Mouse (Mus musculus) neural tube, embryonic 11.5 days (tissue): ENCODE results near the gene Ncam1. TPM values are rescaled to one million over a fixed set of nuclear protein-coding genes. Genes with fewer than 3 reads are reported as not detected.

Experiments
- ATAC-seq: fragments of 200-750 bp; cut with Nextera tagmentation; 2 replicates; pipeline ENCODE4 v1.8.0; 2017; ENCODE audit warnings: moderate number of reproducible peaks, mild to moderate bottlenecking, moderate TSS enrichment, moderate library complexity; ENCODE audit not compliant: insufficient read depth, low FRiP score, low TSS enrichment
- DNase-seq: peaks from one replicate; pipeline ENCODE4 v3.0.0-alpha.2; 2015; ENCODE audit warnings: low spot score
- H3K27ac ChIP-seq: fragments of 300-500 bp; sonication (generic); 2 replicates; pipeline ENCODE4 v1.5.1; 2014; ENCODE audit warnings: low read depth, mild to moderate bottlenecking, low read length
- H3K27me3 ChIP-seq: fragments of 300-500 bp; sonication (generic); 2 replicates; pipeline ENCODE4 v1.6.1; 2014; ENCODE audit warnings: mild to moderate bottlenecking, low read length, mixed read lengths; ENCODE audit not compliant: control insufficient read depth, insufficient read depth
- H3K36me3 ChIP-seq: fragments of 300-500 bp; sonication (generic); 2 replicates; pipeline ENCODE4 v1.6.1; 2014; ENCODE audit warnings: mild to moderate bottlenecking, low read length, moderate library complexity, mixed read lengths; ENCODE audit not compliant: control insufficient read depth, insufficient read depth
- H3K4me1 ChIP-seq: fragments of 300-500 bp; sonication (generic); 2 replicates; pipeline ENCODE4 v1.6.1; 2014; ENCODE audit warnings: low read length, mixed read lengths; ENCODE audit not compliant: control insufficient read depth, insufficient read depth
- H3K4me2 ChIP-seq: fragments of 300-500 bp; sonication (generic); 2 replicates; pipeline ENCODE4 v1.6.1; 2014; ENCODE audit warnings: low read depth, mild to moderate bottlenecking, moderate library complexity
- H3K4me3 ChIP-seq: fragments of 300-500 bp; sonication (generic); 2 replicates; pipeline ENCODE4 v1.5.1; 2014; ENCODE audit warnings: low read depth, low read length
- H3K9ac ChIP-seq: fragments of 300-500 bp; sonication (generic); 2 replicates; pipeline ENCODE4 v1.6.1; 2014; ENCODE audit warnings: mild to moderate bottlenecking, low read length
- H3K9me3 ChIP-seq: fragments of 300-500 bp; sonication (generic); 2 replicates; pipeline ENCODE4 v1.6.1; 2016; ENCODE audit warnings: low read length; ENCODE audit not compliant: control insufficient read depth
- WGBS: fragments of 180-500 bp; shearing (Covaris S2); extraction: QIAGEN DNeasy Blood & Tissue Kit; methylation state at CpG from one replicate; pipeline ENCODE4 v1.1.7; 2014; 5-methylcytosine and 5-hydroxymethylcytosine counted together
- polyA plus RNA-seq: library from polyadenylated mRNA; unstranded; fragments of >200 nt; fragmentation: Nextera tagmentation; extraction: Ambion mirVana; gene quantifications from 2 replicates; pipeline ENCODE4 v1.2.1, GENCODE M21; 2014

Ncam1 gene
- polyA plus RNA-seq, 1 experiment from 2014 or later, result 193 TPM

GRCm38 (mm10) chr9:49593951-49594536 lies 204.7 kb downstream of the Ncam1 start:
- WGBS, result 44% methylated on average over 10 of the region's 10 CpGs
- H3K27me3 ChIP-seq, result no peaks in the 10 kb centered on the region
- DNase-seq (no peak), ATAC-seq (no peak)
- no peaks in the 10 kb centered on the region for H3K9me3 ChIP-seq
- no peak overlapping the region for H3K4me3 ChIP-seq
- H3K9ac ChIP-seq, result no peak overlapping the region
- peaks cover 15% of the 10 kb centered on the region; the same call in 1 of the 2 replicates for H3K4me1 ChIP-seq
- H3K36me3 ChIP-seq, result no peaks in the 10 kb centered on the region
- no peak overlapping the region for H3K27ac ChIP-seq
- no peak overlapping the region for H3K4me2 ChIP-seq

- Histone ChIP-seq H3K27ac (no peak overlapping the region), H3K4me3 (no peak overlapping the region), H3K9ac (no peak overlapping the region), H3K27me3 (no peaks in the 10 kb centered on the region), H3K4me2 (no peak overlapping the region), H3K4me1 (peaks cover 15% of the 10 kb centered on the region; the same call in 1 of the 2 replicates), H3K36me3 (no peaks in the 10 kb centered on the region), H3K9me3 (no peaks in the 10 kb centered on the region)
- 76% methylated on average over 2 of the region's 2 CpGs for WGBS
- DNase-seq (no peak), ATAC-seq (no peak)
These were observed 206.7 kb downstream of the Ncam1 start for GRCm38 (mm10) chr9:49592006-49592405.

- no peak overlapping the region for H3K4me2 ChIP-seq
- H3K9me3 ChIP-seq, result no peaks in the 10 kb centered on the region
- WGBS, result 50% methylated on average over 4 of the region's 4 CpGs
- no peak for DNase-seq
- no peak overlapping the region for H3K27ac ChIP-seq
- no peak for ATAC-seq
- no peaks in the 10 kb centered on the region for H3K27me3 ChIP-seq
- no peak overlapping the region for H3K4me3 ChIP-seq
- peaks cover 12% of the 10 kb centered on the region; the same call in 1 of the 2 replicates for H3K4me1 ChIP-seq
- H3K9ac ChIP-seq, result no peak overlapping the region
- no peaks in the 10 kb centered on the region for H3K36me3 ChIP-seq
These were observed 208.5 kb downstream of the Ncam1 start for GRCm38 (mm10) chr9:49590261-49590660.

GRCm38 (mm10) chr9:49577136-49577535 lies 221.6 kb downstream of the Ncam1 start:
- 92% methylated on average over 4 of the region's 4 CpGs for WGBS
- DNase-seq (no peak), ATAC-seq (no peak)
- H3K4me2 ChIP-seq, result no peak overlapping the region
- no peak overlapping the region for H3K4me3 ChIP-seq
- H3K27ac ChIP-seq, result no peak overlapping the region
- peaks cover 8% of the 10 kb centered on the region for H3K4me1 ChIP-seq
- no peaks in the 10 kb centered on the region for H3K27me3 ChIP-seq
- no peaks in the 10 kb centered on the region for H3K36me3 ChIP-seq
- no peak overlapping the region for H3K9ac ChIP-seq
- H3K9me3 ChIP-seq, result no peaks in the 10 kb centered on the region

GRCm38 (mm10) chr9:49571695-49572510 lies 226.8 kb downstream of the Ncam1 start:
- H3K4me1 ChIP-seq, result peaks cover 28% of the 10 kb centered on the region
- no peak overlapping the region for H3K9ac ChIP-seq
- 49% methylated on average over 9 of the region's 9 CpGs for WGBS
- DNase-seq (peak; percentile 15), ATAC-seq (no peak)
- no peaks in the 10 kb centered on the region for H3K9me3 ChIP-seq
- H3K4me2 ChIP-seq, result no peak overlapping the region
- 0 out of 2 replicates have a peak overlapping the region, but pooled peaks have one; percentile 46 for H3K27ac ChIP-seq
- no peaks in the 10 kb centered on the region for H3K27me3 ChIP-seq
- H3K36me3 ChIP-seq, result no peaks in the 10 kb centered on the region
- H3K4me3 ChIP-seq, result no peak overlapping the region

- DNase-seq (peak; percentile 55), ATAC-seq (no peak; the same call in 1 of the 2 replicates)
- H3K9ac ChIP-seq, result peak overlapping the region; percentile 18; the same call in 1 of the 2 replicates
- no peaks in the 10 kb centered on the region for H3K27me3 ChIP-seq
- 0 out of 2 replicates have a peak overlapping the region, but pooled peaks have one; percentile 46 for H3K27ac ChIP-seq
- H3K4me1 ChIP-seq, result peaks cover 28% of the 10 kb centered on the region
- no peaks in the 10 kb centered on the region for H3K9me3 ChIP-seq
- 44% methylated on average over 10 of the region's 10 CpGs for WGBS
- H3K4me2 ChIP-seq, result no peak overlapping the region
- no peaks in the 10 kb centered on the region for H3K36me3 ChIP-seq
- H3K4me3 ChIP-seq, result no peak overlapping the region
These were observed 227.7 kb downstream of the Ncam1 start for GRCm38 (mm10) chr9:49570731-49571694.

GRCm38 (mm10) chr9:49570033-49570660 lies 228.6 kb downstream of the Ncam1 start:
- Histone ChIP-seq H3K9ac (no peak overlapping the region), H3K4me3 (no peak overlapping the region), H3K4me2 (no peak overlapping the region), H3K27me3 (no peaks in the 10 kb centered on the region), H3K4me1 (peaks cover 28% of the 10 kb centered on the region), H3K9me3 (no peaks in the 10 kb centered on the region), H3K36me3 (no peaks in the 10 kb centered on the region; the same call in 1 of the 2 replicates), H3K27ac (no peak overlapping the region)
- WGBS, result 69% methylated on average over 7 of the region's 7 CpGs
- DNase-seq, result no peak
- ATAC-seq, result no peak

- Histone ChIP-seq H3K4me2 (no peak overlapping the region), H3K9me3 (no peaks in the 10 kb centered on the region), H3K9ac (no peak overlapping the region), H3K36me3 (peaks cover 7% of the 10 kb centered on the region), H3K4me1 (peaks cover 8% of the 10 kb centered on the region; the same call in 1 of the 2 replicates), H3K4me3 (no peak overlapping the region), H3K27me3 (no peaks in the 10 kb centered on the region), H3K27ac (no peak overlapping the region)
- ATAC-seq (no peak), DNase-seq (no peak)
- 88% methylated on average over 2 of the region's 2 CpGs for WGBS
These were observed 232.9 kb downstream of the Ncam1 start for GRCm38 (mm10) chr9:49565846-49566245.
